Mouse (Mus musculus) splenic B cell, adult 2 months (primary cell): Measurements from ENCODE around the gene Cav1.
A peak's percentile ranks its signal among the peaks of the same experiment; 100 is the strongest.

ENCODE experiments used
- DNase-seq: peaks from one replicate; pipeline ENCODE4 v3.0.0-alpha.2; 2011; ENCODE audit warnings: low read depth, low spot score
- H3K27me3 ChIP-seq: 2 replicates; pipeline ENCODE4 v1.6.1; 2012; ENCODE audit warnings: mild to moderate bottlenecking, low read length, moderate library complexity, mixed read lengths; ENCODE audit not compliant: control insufficient read depth, poor library complexity, insufficient read depth, severe bottlenecking
- H3K36me3 ChIP-seq: 2 replicates; pipeline ENCODE4 v1.6.1; 2012; ENCODE audit warnings: mild to moderate bottlenecking, low read length, moderate library complexity, mixed read lengths; ENCODE audit not compliant: control insufficient read depth, poor library complexity, insufficient read depth, severe bottlenecking

Cav1 gene

GRCm38 (mm10) chr6:17305954-17306601 lies at the start of gene Cav1:
TSS of gene Cav1 (plus strand) at chr6:17306335.
- H3K36me3 ChIP-seq: no peaks in the 10 kb centered on the region
- peaks cover 3% of the 10 kb centered on the region; the same call in 1 of the 2 replicates for H3K27me3 ChIP-seq
- no peak for DNase-seq

- no peaks in the 10 kb centered on the region for H3K27me3 ChIP-seq
- DNase-seq: no peak
- H3K36me3 ChIP-seq: no peaks in the 10 kb centered on the region
Observed at GRCm38 (mm10) chr6:17258142-17258541, 48.0 kb upstream of the Cav1 start.

DNA sequence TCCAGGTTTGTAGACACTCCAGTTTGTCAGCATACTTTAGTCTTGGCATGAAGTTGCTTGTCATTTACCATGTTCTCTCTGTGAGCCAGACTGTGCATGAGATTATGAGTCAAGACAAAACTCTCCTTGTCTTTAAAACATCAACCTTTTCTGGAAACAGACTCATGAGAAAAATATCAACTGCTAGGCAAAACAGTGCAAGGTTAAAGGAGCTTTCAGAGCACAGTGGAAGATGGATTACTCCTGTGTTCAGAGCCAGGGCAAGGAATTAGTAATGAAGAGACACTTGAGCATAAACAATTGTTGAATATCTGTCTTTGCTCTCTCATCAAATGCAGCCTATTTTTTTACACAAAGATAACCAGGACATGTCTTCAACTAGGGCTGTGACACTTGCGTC lies 47.2 kb upstream of the Cav1 start:
- DNase-seq: no peak
- Histone ChIP-seq H3K27me3 (no peaks in the 10 kb centered on the region), H3K36me3 (no peaks in the 10 kb centered on the region)

- DNase-seq: no peak
- H3K36me3 ChIP-seq: no peaks in the 10 kb centered on the region
- no peaks in the 10 kb centered on the region for H3K27me3 ChIP-seq
Observed at GRCm38 (mm10) chr6:17262786-17263185, 43.3 kb upstream of the Cav1 start.

DNA sequence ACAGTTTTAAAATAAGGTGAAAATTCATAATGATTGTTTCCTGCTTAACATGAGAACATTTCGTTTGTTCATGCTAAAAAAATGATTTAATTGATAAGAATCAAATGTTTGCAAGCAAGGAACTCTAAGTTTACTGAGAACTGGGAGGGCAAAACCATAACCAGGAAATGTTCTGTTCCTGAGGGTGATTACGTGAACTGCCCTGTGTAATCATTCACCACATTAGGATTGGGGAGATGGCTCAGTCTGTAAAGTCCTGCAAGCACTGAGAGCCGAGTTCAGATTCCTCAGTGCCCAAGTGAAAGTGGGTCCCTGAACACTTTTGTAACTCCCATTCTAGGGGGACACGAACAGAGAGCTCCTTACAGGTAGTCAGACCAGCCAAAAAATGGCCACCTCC lies 41.1 kb upstream of the Cav1 start:
- Histone ChIP-seq H3K27me3 (no peaks in the 10 kb centered on the region), H3K36me3 (no peaks in the 10 kb centered on the region)
- no peak for DNase-seq

DNA sequence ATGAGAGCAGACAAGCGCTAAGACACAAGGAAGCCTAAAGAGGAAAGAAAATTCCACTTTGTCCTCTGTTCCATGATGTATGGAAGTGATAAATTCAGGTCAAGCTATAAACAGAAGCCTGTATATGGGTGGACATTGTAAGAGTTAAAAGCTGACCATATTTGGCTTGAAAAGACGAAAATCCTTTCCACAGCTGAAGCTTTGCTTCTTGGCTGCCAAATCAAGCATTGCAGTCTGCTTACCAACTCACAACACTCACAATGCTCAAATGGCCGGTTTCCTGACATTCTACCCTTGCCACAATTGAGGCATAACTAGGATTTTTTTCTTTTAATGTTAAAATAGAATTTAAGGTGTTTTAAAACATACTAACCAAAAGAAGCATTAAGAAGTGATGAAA lies 39.7 kb upstream of the Cav1 start:
- H3K36me3 ChIP-seq: no peaks in the 10 kb centered on the region
- H3K27me3 ChIP-seq: no peaks in the 10 kb centered on the region
- DNase-seq: no peak

- DNase-seq: no peak
- H3K27me3 ChIP-seq: no peaks in the 10 kb centered on the region
Observed at GRCm38 (mm10) chr6:17278366-17278765, 27.8 kb upstream of the Cav1 start.

DNA sequence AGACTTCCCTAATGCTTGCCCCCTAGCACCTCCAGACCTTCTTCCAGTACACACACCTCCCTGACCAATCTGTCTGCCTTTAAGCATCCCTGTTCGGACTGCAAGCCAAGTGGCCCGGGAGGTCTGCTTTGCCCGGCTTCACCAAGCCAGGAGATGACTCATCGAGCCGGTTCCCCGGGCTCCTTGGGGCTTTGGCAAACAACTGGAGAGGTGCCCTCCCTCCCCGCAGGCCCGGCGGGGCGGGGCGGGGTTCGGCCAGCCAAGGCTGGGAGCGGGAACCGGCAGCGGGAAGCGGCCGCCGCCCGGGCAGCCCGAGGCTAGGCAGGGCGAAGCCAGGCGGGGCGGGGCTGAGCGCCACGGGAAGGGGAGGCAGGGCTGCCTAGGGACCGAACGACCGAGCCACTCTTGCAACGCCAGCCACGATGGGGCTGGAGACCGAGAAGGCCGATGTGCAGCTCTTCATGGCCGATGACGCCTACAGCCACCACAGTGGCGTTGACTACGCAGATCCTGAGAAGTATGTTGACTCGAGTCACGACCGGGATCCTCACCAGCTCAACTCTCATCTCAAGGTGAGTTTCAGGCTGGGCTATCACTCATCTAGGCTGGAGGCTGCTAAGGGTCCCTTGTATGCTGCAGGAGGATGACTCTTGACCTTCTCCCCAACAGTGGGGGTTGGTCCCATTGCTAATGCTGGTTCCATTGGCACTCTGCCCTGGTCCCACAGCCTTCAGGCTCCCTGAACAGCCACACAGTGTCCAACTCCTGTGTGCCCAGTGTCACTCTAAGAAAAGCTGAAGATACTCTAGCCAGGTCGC lies 25.0 kb upstream of the Cav1 start, which contains the start of gene Cav2:
TSS of gene Cav2 (plus strand) at position 247 of the 818 bp plus-strand sequence.
- no peaks in the 10 kb centered on the region for H3K36me3 ChIP-seq
- DNase-seq: peak; percentile 24

More at GRCm38 (mm10) chr6:17278366-17278765, 27.8 kb upstream of the Cav1 start:
- no peaks in the 10 kb centered on the region for H3K36me3 ChIP-seq

DNA sequence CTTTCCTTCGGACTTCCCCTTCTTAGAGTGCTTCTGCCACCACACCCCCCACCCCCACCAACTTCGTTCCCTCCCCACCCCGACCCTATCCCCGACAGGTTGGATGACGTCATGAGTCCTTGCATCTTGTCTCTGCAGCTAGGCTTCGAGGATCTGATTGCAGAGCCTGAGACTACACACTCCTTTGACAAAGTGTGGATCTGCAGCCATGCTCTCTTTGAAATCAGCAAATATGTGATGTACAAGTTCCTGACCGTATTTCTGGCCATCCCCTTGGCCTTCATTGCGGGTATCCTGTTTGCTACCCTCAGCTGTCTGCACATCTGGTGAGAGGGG lies 24.4 kb upstream of the Cav1 start:
- DNase-seq: peak; percentile 39
- Histone ChIP-seq H3K36me3 (no peaks in the 10 kb centered on the region), H3K27me3 (no peaks in the 10 kb centered on the region)

More for the DNA sequence above, 25.0 kb upstream of the Cav1 start, which contains the start of gene Cav2:
- no peaks in the 10 kb centered on the region for H3K27me3 ChIP-seq

DNA sequence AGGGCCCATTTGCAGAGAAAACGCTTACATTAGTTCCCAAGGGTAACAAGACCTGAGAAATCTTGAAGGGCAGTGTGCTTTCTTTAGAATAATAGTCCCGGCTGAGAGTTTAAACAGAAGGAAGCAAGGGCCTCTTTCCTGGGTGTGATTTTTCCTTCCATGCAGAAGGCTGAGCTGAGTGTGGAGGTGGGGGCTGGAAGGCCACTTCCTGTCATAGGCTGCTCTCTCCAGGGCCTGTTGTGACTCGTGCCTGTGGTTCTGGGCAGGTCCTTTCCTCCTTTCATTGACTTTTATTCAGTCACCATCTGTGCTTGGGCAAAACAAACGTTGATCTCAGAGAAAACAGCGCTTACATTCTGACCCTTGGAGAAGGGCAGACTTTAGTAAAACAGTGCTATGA lies 24.0 kb upstream of the Cav1 start:
- Histone ChIP-seq H3K27me3 (no peaks in the 10 kb centered on the region), H3K36me3 (no peaks in the 10 kb centered on the region)
- peak; percentile 1 for DNase-seq

GRCm38 (mm10) chr6:17283834-17284233 lies 22.3 kb upstream of the Cav1 start:
- Histone ChIP-seq H3K36me3 (no peaks in the 10 kb centered on the region), H3K27me3 (no peaks in the 10 kb centered on the region)
- DNase-seq: no peak

DNA sequence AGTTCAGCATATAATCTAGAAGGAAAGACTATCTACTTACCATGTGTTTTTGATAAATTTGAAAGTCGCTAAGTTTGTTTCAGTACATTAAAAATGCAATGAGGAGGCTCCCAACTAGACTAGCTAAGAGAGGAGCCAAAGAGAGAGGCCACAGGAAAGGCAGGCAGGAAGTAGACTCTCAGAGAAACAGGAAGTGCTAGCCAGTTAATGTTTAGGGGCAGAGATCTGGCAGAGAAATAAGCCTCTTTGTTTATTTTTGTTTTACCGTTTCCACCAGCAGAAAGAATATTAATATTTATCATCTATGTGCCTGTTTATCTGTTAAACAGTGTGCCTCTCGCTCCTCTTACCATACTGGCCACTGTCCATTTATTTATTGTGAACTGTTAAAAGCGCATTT lies 19.8 kb upstream of the Cav1 start:
- no peaks in the 10 kb centered on the region for H3K27me3 ChIP-seq
- peak; percentile 18 for DNase-seq
- H3K36me3 ChIP-seq: no peaks in the 10 kb centered on the region

DNA sequence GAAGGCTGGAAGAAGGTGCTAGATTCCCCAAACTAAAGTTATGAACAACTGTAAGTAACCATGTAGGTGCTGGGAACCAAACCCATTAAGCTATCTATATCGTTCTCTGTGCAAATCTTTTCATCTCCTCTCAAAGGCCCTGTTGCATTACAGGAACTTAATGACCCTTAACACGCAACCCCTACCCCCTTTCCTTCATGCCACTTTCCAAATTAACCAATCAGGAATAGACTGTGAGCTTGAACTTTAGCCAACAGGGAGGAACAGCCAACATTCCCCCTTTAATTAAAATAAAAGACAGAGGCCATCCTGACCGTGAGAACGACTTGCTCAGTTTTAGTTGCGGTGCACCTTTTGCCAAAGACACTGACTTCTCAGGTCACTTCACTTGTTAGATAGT lies 11.0 kb upstream of the Cav1 start:
- no peaks in the 10 kb centered on the region for H3K36me3 ChIP-seq
- no peak for DNase-seq
- H3K27me3 ChIP-seq: no peaks in the 10 kb centered on the region

- DNase-seq: no peak
- peaks cover 3% of the 10 kb centered on the region; the same call in 1 of the 2 replicates for H3K27me3 ChIP-seq
Observed at GRCm38 (mm10) chr6:17306602-17307325, 629 bp downstream of the Cav1 start.

More at GRCm38 (mm10) chr6:17306602-17307325, 629 bp downstream of the Cav1 start:
- H3K36me3 ChIP-seq: no peaks in the 10 kb centered on the region
